Mouse (Mus musculus): ENCODE results near the gene Srrm1.

Srrm1 gene

GRCm38 (mm10) chr4:135271881-135272616 lies 81.1 kb downstream of the Srrm1 start:
- DNase-seq, result peak; percentile 71

DNA sequence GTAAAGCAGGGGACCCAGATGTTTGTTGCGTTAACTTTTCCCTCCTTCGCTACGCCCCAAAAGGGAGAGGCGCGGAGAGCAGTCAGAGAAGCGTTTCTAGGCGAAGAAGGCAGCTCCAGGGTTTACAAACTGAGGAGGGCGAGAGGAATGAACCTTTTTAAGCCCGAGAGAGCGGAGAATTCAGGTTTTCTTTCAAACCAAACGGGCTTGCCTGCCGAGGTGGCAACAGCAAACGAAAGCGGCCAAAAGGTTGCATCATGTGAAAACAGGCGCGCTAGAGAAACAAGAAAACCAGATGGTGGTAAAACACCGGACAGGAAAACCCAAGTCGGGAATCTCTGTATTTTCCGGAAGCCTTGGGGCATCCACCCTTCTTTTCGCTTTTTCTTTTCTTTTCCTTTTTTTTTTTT lies 81.7 kb downstream of the Srrm1 start:
- peak; percentile 43 for DNase-seq
